Mouse (Mus musculus) erythroblast, embryonic 14.5 days (primary cell): ENCODE results near the gene Runx2.

Experiments used
- GATA1 ChIP-seq: IDR thresholded peaks from 2 replicates; pipeline ENCODE4 v1.6.1; 2012; ENCODE audit warnings: low read length, inconsistent platforms, mixed read lengths
- TAL1 ChIP-seq: IDR thresholded peaks from 3 replicates; pipeline ENCODE4 v1.6.1; 2012; ENCODE audit warnings: low read length, inconsistent platforms, mixed read lengths

GRCm38 (mm10) chr17:44766318-44766717 lies 48.3 kb downstream of the Runx2 start:
- TF ChIP-seq TAL1, result no peak
- TF ChIP-seq GATA1, result no peak
